Mouse (Mus musculus) ES-E14 (cell line): ENCODE data around the gene Tpk1.
A peak's percentile ranks its signal among the peaks of the same experiment; 100 is the strongest.

Source experiments
- CHD2 ChIP-seq: IDR thresholded peaks from 2 replicates; pipeline ENCODE4 v1.6.1; 2014; ENCODE audit warnings: mild to moderate bottlenecking, low read depth, low read length, inconsistent platforms
- HCFC1 ChIP-seq: IDR thresholded peaks from 2 replicates; pipeline ENCODE4 v1.6.1; 2012; ENCODE audit warnings: low read length, inconsistent platforms, borderline replicate concordance; ENCODE audit not compliant: insufficient read depth
- MAFK ChIP-seq: IDR thresholded peaks from 2 replicates; pipeline ENCODE4 v1.6.1; 2014; ENCODE audit warnings: mild to moderate bottlenecking, low read depth, low read length, inconsistent platforms; ENCODE audit not compliant: insufficient read depth
- ZNF384 ChIP-seq: IDR thresholded peaks from 2 replicates; pipeline ENCODE4 v1.6.1; 2012; ENCODE audit warnings: low read depth, low read length, inconsistent platforms

- TF ChIP-seq MAFK (0 out of 2 replicates have a peak, but pooled peaks have one; percentile 42), ZNF384 (no peak), HCFC1 (no peak), CHD2 (no peak)
Observed at GRCm38 (mm10) chr6:43633308-43633963, 32.6 kb downstream of the Tpk1 start.
